Mouse (Mus musculus) CD4-positive, CD25-positive, alpha-beta regulatory T cell (primary cell): Measurements from ENCODE around the gene Vmn2r43. TPM values are rescaled to one million over a fixed set of nuclear protein-coding genes. Genes with fewer than 3 reads are reported as not detected.

Experiments used
- polyA plus RNA-seq: library from polyadenylated mRNA; unstranded; fragments of 100-300 nt; shearing (Covaris generic); gene quantifications from one replicate; pipeline ENCODE4 v1.2.1, GENCODE M21; 2017

Gene Vmn2r43
- not detected for polyA plus RNA-seq

DNA sequence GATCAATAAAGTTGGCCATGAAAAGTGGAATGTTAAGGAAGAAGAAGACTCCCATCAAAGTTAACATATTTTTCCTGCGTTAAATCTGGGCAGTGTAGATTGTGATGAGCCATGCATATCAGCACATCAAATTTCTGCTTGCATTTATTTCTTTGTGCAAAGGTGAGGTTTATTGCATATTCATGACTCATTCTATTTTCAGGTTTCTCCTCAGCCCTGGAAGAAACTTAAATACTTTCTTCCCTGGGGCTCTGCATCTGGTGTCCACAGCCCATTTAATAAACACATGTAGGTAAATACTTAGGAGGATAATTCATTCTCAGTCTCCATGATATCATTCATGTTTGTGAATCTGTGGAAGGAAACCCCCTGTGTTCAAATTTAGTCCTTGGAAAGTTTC lies at the start of gene Vmn2r43:
Gene Vmn2r43 (minus strand): TSS at position 101 of the 400 bp plus-strand sequence.

DNA sequence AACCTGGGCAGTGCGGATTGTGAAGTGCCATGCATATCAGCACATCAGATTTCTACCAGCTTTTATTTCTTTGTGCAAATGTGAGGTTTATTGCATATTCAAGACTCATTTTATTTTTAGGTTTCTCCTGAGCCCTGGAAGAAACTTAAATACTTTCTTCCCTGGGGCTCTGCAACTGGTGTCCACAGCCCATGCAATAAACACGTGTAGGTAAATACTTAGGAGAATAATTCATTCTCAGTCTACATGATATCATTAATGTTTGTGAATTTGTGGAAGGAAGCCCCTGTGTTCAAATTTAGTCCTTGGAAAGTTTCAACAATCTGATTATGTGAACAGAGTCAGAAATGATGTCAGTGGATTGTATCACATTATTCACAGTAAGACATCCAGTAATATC lies 60.2 kb downstream of the Vmn2r43 start, which contains the start of gene Vmn2r42:
Gene Vmn2r42 (minus strand): TSS at position 101 of the 400 bp plus-strand sequence.

Other genes starting within 250 kb of the Vmn2r43 start
- gene Vmn2r41, start 98.9 kb downstream of the Vmn2r43 start, polyA plus RNA-seq: not detected
- gene Vmn2r42, start 60.3 kb downstream of the Vmn2r43 start, polyA plus RNA-seq: not detected
- not detected for gene Vmn2r44, start 122.7 kb upstream of the Vmn2r43 start, polyA plus RNA-seq
- not detected for gene Vmn2r45, start 228.5 kb upstream of the Vmn2r43 start, polyA plus RNA-seq